Mouse (Mus musculus) MEL (cell line): ENCODE data around the gene Nsmf.

Source experiments
- CTCF ChIP-seq, 3 experiments: IDR thresholded peaks in 2 of 3; conservative IDR thresholded peaks in 1 of 3; 2 replicates each; pipeline ENCODE4 v1.5.1; 2011 to 2012; ENCODE audit warnings: low read length in 3 of 3, low read depth in 2 of 3, mild to moderate bottlenecking in 2 of 3, improper control_type of control experiment in 1 of 3, inconsistent platforms in 1 of 3, mixed read lengths in 1 of 3, moderate library complexity in 1 of 3; ENCODE audit not compliant: control insufficient read depth in 1 of 3, insufficient read depth in 1 of 3, poor library complexity in 1 of 3, severe bottlenecking in 1 of 3
- MXI1 ChIP-seq: IDR thresholded peaks from 2 replicates; pipeline ENCODE4 v1.6.1; 2011; ENCODE audit warnings: mild to moderate bottlenecking, low read depth, low read length, improper control_type of control experiment
- POLR2A ChIP-seq, 2 experiments: IDR thresholded peaks; 2 replicates each; pipeline ENCODE4 v1.6.1; 2011 to 2012; ENCODE audit warnings: low read length in 2 of 2, mild to moderate bottlenecking in 2 of 2, control low read depth in 1 of 2, improper control_type of control experiment in 1 of 2, low read depth in 1 of 2, moderate library complexity in 1 of 2; ENCODE audit not compliant: control insufficient read depth in 1 of 2, insufficient read depth in 1 of 2, poor library complexity in 1 of 2
- SMC3 ChIP-seq: IDR thresholded peaks from 2 replicates; pipeline ENCODE4 v1.6.1; 2011; ENCODE audit warnings: low read depth, low read length, improper control_type of control experiment
- USF2 ChIP-seq, 2 experiments: IDR thresholded peaks; 2 replicates each; pipeline ENCODE4 v1.6.1; 2011 to 2012; ENCODE audit warnings: improper control_type of control experiment in 2 of 2, low read length in 2 of 2, borderline replicate concordance in 1 of 2, inconsistent platforms in 1 of 2, low read depth in 1 of 2, mild to moderate bottlenecking in 1 of 2; ENCODE audit not compliant: insufficient read depth in 1 of 2

DNA sequence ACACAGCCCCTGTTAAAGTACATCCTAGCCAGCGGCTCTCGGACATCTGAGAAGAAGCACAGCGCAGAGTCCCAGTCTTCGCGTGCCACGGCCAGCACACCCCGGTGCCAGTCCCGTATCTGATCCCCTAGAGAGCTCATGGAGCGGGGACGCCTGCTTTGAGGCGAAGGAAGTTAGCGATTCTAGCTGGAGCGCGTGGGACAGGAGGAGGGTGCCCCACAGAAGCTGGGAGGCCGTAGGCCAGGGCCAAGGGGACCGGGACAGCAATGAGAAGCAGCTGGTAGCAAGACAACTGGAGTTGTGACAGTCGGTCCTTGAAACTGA lies 40.6 kb downstream of the Nsmf start:
- TF ChIP-seq POLR2A (IDR thresholded peaks at IDR 0.05; ENCODE audit: control insufficient read depth in 1 of 2, insufficient read depth in 1 of 2, low read depth in 1 of 2, low read length in 2 of 2, poor library complexity in 1 of 2) (no peak), CTCF (IDR thresholded peaks at IDR 0.05 in 2 of 3, conservative IDR thresholded peaks at IDR 0.05 in 1 of 3; ENCODE audit: control insufficient read depth in 1 of 3, insufficient read depth in 1 of 3, low read depth in 2 of 3, low read length in 3 of 3, poor library complexity in 1 of 3, severe bottlenecking in 1 of 3) (no peak), SMC3 (no peak), USF2 (IDR thresholded peaks at IDR 0.05; ENCODE audit: borderline replicate concordance in 1 of 2, insufficient read depth in 1 of 2, low read depth in 1 of 2, low read length in 2 of 2) (no peak), MXI1 (no peak)
